Mouse (Mus musculus): ENCODE results near the gene Spint2.

- TF ChIP-seq EP300 (IDR thresholded peaks at IDR 0.05; ENCODE audit: low read depth) = no peak
- no peak for TF ChIP-seq CTCF (IDR thresholded peaks at IDR 0.05; ENCODE audit: low read depth)
Observed at GRCm38 (mm10) chr7:29293131-29294065, 11.7 kb upstream of the Spint2 start.
